Mouse (Mus musculus) heart, postnatal 14 days (tissue): Measurements from ENCODE around the gene Pacsin1. TPM values are rescaled to one million over a fixed set of nuclear protein-coding genes. Genes with fewer than 3 reads are reported as not detected.

ENCODE experiments used
- DNase-seq, 2 experiments: peaks; one replicate each; pipeline ENCODE4 v3.0.0; 2021 to 2022
- intact Hi-C: fragments of 180-260 bp; cut with DNase I; formaldehyde crosslinking; loops from one replicate; pipeline ENCODE4 v1.15.1; 2025
- total RNA-seq, 2 experiments: library from RNA; stranded (reverse); gene quantifications; 2 replicates each; pipeline ENCODE4 v1.2.3; 2021

The Pacsin1 gene
- total RNA-seq, 2 experiments from 2014 or later, result 0.27 to 0.48 TPM

DNA sequence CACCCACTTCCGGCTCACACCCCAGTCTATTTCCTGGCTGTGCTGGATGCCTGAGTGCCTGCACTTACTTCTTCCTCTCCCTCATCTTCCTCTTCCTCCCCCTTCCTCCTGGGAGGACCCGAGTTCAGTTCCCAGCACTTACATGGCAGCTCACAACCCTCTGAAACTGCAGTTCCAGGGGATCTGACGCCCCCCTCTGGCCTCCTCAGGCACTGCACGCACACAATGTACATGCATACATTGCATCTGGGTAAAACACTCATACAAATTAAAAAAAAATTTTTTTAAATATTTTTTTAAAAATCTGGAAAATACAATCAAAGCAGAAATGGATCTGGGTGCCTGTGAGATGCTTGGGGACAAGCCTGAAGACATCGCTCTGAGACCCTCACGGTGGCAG, 16.4 kb downstream of the Pacsin1 start:
- intact Hi-C loops, result no loop called here
- DNase-seq, result no peak

DNA sequence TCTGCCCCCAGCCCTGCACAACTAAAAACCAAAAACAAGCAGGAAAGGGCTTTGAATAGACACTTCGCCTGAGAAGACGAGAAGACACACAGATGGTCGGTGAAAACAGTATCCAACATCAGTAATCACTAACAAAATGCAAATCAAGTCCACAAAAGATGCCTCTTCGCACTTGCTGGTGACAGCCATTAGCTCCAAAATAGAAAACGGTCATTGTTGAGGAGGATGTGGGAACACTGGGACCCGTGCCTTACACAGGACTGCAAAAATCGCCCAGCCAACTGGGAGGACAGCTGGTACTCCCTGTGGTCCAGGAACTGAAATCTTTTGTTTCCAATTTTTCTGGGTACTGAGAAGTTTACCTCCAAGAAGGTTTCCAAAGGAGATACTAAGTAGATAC, 18.6 kb downstream of the Pacsin1 start:
- DNase-seq, result no peak
- intact Hi-C loops, result no loop called here

DNA sequence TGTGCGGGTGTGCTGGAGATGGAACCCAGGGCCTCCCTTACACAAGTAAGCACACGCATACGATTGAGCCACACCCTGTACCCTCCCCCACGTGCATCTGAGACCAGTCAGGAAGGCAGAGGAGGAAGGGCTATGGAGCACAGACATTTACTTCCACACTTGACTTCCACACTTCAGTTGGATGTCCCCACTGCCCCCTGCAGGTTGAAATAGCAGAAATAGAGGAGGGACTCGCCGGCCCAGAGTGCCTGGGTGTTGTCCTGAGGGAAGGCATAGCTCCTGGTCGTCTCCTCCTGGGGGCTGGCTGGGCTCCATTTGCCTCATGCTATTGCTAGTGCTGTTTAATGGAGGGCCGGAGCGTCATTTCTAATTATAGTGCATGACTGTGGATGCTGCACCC, 20.1 kb downstream of the Pacsin1 start:
- DNase-seq, result no peak
- intact Hi-C loops, result no loop called here

DNA sequence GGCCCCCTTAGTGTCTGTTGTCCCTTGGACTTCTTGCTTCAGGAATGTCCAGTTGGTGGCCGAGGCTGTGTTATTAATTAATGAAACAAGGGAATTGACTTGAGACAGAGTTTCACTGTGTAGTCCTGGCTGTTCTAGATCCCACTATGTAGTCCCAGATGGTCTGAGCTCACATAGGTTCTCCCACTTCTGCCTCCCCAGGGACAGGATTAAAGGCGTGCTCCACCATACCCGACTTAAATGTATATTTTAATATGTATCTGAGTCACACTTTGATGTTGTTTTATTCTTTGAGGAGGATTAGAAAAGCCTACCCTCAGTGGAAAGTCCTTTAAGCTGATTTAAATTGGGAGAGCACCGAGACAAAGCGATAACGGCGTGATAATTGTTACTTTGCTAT, 21.0 kb downstream of the Pacsin1 start:
- intact Hi-C loops, result no loop called here
- DNase-seq, result no peak

DNA sequence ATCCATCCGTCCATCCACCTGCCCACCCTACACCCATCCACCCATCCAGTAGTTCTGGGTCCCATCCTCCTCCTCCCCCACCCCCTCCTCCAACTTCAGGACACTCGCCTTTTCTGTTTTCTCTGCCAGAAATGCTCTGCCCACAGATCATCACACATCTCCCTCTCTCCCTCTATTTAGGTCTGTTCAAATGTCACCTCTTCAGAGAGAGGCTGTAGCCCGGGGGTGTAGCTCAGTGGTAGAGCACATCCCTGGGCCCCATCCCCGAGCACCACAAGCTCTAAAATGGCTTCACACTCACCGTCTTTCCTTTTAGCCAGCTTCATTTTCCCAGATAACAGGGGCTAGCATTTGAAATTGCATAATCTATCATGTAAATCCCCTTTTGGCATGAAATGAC, 22.4 kb downstream of the Pacsin1 start:
- intact Hi-C loops, result no loop called here

DNA sequence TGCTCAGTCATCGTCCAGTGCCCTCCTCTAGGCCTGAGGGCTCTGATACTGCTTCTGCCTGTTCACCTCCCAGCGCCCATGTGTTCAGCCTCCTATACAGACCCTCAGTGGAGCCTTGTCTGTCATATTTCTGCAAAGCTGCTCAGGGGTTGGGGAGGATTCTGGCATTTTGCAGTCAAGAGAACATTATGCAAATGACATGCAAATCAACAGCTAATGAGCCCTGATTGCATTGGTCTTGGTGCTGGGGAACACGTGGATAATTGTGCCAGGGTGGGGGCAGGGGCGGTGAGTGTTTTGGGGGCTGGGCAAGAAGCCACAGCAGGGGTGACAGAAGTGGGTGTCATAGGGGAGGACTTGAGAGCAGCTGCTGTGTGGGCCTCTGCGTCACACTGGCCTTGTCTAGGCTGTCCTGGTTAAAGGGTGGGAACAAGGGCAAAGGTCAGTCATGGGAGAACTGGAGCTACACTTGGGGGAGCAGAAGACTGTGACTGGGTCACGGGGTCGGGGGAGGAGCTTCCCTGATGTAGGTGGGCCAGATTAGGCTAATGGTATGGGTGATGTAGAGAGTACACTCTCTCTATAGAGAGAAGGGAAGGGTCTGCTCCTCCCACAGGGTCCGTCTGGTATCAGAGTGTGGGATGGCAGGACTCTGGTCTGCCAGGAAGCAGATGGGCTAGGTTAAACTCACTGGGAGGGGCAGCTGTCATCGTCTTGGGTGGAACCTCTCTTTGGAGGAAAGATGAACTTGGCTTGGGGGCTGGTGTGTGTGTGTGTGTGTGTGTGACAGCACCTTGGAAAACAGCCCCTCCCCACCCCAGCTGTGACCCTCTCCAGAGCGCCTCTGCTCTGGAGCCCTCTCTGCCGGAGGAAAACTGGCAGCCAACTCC, 23.9 kb downstream of the Pacsin1 start:
- intact Hi-C loops, result no loop called here
- no peak for DNase-seq

More for the DNA sequence above, 22.4 kb downstream of the Pacsin1 start:
- no peak for DNase-seq

DNA sequence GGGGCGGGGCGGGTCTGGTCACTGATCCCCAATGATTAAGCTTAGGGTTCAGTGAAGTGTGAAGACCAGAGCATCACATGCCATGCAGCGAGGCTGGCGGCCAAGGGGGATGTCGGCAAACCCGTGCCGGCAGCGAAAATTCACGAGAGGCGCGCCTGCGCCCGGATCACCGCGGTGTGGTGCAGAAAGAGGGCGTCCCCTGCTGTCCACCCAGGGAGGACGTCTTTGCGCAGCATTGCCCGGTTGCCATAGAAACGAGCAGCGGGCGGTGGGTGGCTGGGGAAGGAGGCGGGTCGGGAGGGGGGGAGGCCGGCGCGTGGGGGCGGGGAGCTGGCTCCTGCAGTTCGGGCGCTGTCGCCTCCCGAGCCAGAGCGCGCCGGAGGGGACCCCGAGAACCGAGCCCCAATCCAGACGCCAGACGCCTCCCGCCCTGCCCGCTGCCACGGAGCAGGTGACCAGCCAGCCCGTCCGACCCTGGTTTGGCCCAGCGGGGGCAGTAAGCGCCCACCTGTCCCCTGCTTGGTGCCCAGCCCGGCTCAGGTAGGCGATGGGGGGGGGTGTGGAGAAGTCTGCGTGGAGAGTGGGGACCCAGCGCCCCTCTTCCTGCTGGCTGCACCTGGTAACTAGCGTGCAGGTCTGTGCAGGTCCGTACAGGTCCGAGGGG, 29.7 kb downstream of the Pacsin1 start:
- DNase-seq, result peak; percentile 19 to 53
- intact Hi-C loops, result no loop called here

DNA sequence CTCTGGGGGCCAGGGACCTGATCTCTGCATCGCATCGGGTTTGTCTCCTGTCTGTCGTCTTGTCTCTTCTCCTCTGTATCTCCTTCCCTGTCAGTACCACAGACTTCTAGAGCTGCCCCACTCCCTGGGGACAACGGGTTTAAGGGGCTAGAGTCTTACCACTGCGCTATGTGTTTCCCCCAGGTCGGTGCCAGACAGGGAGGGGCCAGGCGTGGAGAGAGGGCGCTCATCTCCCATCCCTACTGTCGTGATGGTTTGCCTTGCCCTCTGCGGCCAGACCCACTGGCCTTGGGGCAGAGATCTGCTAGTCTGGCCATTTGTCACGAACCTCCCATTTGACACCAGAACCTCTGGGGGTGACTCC, 30.2 kb downstream of the Pacsin1 start:
- no peak for DNase-seq
- intact Hi-C loops, result no loop called here

DNA sequence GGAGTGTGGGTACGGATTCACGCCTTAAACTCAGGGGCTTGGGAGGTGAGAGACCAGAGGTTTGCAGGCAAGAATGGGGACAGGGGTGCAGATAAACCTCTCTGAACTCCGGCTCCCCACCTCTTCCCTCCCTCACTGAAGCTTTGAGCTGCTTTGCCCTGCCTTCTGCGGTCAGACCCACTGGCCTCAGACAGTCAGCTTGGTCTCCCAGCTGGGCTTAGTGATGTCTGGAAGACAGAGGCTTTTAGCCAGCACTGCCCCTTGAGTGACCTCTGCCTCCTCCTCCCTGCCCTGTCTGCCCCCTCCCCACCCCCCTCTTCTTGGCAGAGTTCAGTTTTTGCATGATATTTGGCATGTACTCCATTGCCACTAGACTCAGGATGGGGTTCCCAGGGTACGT, 31.1 kb downstream of the Pacsin1 start:
- no peak for DNase-seq
- intact Hi-C loops, result no loop called here

DNA sequence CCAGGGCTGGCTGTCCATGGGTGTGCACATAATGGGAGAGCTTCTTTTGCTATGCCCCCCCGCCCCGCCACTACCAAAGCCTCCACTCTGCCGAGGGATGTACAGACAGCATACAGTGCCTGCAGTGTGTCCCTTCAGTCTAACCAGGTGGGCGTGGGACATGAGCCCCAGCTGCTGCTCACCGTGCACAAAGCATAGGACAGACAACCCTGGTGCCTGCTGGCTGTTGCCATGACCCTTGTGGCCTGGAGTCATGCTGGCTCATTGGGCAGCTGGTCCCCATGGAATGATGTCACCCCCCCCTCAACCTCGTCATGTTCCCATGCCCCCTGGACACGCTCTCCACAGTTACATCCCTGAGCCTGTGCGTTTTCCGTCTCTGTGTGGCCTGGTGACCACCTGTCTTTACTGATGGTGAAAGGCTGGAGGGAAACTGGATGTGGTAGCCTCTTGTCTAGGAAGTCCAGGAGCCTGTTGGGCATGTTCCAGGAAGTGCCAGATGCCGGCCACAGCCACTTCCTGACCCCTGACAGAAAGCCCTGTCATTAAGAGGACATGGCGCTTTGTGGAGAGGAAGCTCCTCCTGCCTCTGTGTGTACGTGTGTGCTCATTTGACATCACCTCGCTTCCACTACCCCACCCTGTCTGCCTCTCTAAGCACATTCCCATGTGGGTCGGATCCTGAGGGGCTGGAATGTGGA, 35.8 kb downstream of the Pacsin1 start:
- intact Hi-C loops, result no loop called here
- DNase-seq, result no peak

DNA sequence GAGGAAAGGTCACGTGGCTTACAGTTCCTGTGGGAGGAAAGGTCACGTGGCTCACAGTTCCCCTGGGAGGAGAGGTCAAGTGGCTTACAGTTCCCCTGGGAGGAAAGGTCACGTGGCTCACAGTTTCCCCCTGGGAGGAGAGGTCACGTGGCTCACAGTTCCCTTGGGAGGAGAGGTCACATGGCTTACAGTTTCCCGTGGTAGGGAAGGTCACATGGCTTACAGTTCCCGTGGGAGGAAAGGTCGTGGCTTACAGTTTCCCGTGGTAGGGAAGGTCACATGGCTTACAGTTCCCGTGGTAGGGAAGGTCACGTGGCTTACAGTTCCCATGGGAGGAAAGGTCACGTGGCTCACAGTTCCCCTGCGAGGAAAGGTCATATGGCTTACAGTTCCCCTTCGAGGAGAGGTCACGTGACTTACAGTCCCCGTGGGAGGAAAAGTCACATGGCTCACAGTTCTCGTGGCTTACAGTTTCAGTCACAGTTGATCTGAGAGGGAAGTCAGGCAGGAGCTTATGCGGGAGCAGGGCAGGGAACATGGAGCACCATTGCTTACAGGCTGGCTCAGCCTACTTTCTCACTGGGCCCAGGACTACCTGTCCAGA, 44.4 kb downstream of the Pacsin1 start:
- intact Hi-C loops, result no loop called here

DNA sequence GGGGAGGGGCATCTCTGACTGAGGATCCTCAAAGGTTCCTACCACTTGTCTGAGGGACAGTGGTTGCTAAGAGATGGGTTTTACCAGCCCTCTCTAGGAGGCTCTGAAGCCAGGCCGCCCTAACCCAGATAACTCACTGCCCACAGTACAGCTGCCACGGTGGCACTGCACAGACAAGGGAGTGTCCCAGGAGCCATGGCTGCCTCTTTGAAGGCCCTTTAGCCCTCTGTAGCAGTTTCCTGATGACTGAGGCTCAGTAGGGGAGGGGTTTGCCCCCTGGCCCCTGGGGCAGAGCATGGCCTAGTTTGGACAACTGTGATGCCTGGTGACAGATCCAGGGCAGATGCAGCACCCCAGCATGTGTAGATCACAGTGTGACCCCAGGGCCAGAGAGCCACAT, 45.5 kb downstream of the Pacsin1 start:
- DNase-seq, result no peak
- intact Hi-C loops, result no loop called here

More for the DNA sequence above, 44.4 kb downstream of the Pacsin1 start:
- DNase-seq, result no peak

DNA sequence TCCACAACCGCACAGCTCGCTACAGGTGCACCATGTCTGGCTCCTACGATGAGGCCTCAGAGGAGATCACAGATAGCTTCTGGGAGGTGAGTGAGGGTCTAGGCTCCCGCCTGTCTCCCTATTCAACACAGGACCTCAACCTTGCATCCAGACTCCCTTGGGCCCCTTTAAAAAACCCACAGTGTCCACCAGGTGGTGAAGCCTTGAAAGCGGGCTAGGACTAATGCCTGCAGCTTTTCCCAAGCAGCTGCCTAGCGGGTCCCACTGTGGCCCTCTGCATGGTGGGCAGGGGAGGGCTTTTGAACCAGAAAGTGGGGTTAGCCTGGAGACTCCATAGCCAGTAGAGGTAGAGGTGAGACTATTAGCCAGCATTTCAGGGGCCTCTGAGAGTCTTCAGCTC, 46.5 kb downstream of the Pacsin1 start:
- intact Hi-C loops, result no loop called here
- DNase-seq, result no peak

DNA sequence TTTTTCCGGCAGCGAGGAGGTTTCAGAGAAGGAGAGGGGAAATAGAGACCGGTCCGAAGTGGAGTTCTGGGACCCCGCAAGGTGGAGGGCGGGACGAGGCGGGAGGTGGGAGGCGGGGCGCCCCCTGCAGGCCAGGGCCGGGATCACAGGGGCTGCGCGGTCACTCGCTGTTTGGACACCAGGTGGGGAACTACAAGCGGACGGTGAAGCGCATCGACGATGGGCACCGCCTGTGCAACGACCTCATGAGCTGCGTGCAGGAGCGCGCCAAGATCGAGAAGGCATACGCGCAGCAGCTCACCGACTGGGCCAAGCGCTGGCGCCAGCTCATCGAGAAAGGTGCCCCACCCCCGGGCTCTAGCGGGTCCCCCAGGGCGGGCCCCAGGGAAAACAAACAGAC, 47.2 kb downstream of the Pacsin1 start:
- intact Hi-C loops, result no loop called here
- peak; percentile 49 to 70 for DNase-seq

DNA sequence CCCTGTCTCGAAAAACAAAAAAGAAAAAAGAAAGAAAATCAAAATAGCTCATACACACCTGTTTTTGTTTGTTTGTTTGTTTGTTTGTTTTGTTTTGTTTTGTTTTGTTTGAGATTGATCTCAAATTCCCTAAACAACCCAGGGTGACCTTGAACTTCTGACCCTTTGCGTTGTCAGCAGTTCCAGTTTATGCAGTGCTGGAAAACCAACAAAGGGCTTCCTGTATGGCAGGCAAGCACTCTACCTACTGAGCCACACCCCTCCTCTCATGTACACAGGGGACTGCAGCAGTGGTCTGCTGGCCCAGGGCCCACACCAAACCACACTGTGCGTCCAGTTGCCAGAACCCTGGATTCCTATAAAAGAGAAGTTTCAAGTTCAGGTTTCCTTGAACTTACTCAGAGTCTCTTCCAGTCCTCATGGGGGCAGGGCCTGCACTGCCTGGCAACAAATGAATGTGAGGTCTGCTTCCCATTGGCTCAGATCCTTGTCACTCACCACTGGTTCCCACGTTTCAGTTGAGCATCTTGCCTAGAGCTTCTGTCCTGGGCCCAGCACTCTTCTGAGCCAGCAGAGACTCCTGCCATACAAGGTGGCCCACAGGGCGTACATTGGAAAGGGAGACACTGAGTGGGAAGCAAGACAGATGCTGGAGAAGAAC, 48.8 kb downstream of the Pacsin1 start:
- peak in 1 of 2 experiments; percentile 25 for DNase-seq
- intact Hi-C loops, result no loop called here

DNA sequence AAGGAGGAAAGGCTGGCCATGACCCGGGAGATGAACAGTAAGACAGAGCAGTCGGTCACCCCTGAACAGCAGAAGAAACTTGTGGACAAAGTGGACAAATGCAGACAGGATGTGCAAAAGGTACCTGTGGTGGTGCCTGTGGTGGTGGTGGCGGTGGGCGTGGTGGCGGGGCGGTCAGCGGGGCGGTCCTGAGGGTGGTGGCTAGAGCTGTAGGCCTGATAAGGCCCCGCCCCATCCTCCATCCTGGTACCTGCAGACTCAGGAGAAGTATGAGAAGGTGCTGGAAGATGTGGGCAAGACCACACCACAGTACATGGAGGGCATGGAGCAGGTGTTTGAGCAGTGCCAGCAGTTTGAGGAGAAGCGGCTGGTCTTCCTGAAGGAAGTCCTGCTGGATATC, 50.4 kb downstream of the Pacsin1 start:
- intact Hi-C loops, result no loop called here
- no peak for DNase-seq

DNA sequence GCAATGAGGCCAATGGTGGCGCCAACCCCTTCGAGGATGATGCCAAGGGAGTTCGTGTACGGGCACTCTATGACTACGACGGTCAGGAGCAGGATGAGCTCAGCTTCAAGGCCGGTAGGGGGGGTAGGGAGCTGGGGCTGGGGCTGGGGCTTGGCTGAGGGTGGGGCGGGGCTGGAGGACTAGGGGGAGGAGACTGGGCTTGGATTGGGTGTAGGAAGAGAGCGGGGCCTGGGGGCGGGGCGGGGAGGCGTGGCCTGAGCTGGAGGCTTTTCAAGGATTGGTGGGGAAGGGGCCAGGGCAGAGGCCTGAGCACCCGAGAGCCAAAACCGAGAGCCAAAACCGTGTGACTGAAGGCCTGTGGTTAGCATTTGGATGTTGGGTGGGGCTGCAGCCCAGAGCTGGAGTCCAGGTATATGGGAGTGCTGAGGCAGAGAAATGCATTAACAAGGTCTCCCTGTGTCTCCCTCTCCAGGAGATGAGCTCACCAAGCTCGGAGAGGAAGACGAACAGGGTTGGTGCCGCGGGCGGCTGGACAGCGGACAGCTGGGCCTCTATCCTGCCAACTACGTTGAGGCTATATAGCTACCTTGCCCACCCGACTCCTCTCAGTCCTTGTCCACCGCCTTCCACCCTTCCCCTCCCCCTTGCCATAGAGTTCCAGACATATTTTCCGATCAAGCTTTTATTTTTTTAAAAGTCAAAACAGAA, 52.8 kb downstream of the Pacsin1 start:
- peak; percentile 50 to 65 for DNase-seq
- intact Hi-C loops, result no loop called here

DNA sequence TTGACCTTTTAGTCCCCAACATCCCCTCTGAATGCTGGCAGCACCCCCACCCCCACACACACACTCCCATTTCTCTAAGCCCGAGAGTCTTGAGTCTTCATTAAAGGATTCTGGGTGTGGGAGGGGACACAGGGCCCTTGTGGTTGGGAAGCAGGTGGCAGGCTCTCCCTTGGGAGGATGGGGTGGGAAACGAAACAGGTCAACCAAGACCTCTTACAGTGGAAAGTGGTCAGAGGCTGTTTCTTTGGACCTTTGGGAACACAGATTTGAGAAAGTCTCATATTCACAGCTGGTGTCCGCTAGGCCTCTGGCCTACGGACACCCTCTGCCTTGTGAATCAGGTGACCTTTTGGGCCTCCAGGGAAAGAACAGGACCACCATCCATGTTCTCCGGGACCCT, 54.3 kb downstream of the Pacsin1 start:
- intact Hi-C loops, result no loop called here
- DNase-seq, result no peak

DNA sequence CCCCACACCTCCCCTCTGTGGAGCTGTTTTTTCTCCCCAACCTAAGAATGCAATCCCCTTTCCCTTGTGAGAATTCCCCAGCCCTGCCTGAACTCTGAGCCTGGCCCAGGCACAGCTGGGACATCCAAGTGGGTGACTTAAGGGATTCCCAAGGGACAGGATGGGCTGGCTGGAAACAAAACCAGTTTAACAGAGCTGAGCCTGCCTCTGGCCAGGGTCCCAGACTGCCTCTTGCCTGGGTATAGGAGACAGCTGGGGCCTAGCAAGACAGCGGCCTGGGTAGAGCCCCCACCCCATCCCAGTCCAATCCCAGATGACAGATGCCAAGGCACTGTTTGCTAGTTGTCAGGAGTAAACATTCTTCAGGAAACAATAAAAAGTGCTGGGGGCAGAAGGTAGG, 57.5 kb downstream of the Pacsin1 start:
- peak in 1 of 2 experiments; percentile 17 for DNase-seq
- intact Hi-C loops, result no loop called here

DNA sequence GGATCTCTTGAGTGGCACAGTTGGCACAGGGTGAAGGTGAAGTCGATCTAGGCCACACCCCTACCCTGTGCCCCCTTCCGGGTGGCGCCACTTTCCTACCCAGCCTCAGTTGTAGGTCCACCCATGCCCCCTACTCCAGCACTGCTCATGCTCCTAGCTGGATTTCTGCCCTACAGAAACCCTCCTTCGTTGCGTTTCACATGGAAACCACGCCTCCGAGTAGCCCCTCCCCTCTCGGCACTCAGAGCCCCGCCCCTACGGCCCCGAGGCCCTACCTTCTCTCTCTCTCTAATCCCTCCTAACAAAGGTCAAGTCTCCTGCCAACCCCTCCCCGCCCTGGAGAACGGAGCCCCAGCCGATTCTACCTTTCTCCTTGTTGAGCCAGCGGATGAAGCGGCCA, 61.5 kb downstream of the Pacsin1 start:
- intact Hi-C loops, result no loop called here
- no peak for DNase-seq
